Mouse (Mus musculus): Measurements from ENCODE around the gene Egfl7.

The Egfl7 gene

DNA sequence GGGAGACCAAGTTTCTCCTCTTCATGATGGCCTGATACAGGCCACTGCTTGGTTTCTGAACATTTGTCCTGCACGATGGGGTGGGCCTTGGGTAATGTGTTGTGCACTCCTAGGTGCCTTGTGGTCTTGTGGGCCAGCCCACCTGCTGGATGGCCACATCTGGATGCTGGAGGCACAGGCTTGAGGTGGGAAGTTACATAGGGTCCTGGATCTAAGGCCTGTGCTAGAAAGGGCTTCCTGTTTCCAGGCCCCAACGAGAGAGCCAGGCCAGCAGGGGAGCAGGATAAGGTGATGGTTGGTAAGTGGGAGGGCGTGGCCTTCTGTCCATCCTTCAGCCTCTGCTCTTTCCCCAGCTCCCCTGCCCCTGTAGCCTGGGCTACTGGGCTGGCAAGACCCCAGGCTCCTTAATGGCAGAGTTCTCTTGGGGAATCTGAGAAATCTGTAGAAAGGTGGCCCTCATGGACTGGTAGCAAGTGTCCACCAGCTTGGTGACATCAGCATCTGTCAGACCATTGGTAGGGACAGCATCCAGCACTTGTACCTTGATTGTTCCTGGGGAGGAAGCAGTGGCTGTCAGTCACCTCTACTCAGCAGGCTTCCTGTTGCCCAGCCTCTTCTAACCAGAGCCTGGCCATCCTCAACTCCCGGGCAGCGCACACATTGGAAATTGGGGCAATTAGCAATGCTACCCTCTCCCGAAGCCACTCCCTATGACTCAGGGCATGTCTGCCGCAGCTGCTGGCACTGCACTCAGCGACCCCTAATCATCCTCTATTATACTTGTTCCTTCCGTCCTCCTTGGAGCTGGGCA lies 13.6 kb downstream of the Egfl7 start:
- no peak for DNase-seq (ENCODE audit: low spot score in 2 of 2)

DNA sequence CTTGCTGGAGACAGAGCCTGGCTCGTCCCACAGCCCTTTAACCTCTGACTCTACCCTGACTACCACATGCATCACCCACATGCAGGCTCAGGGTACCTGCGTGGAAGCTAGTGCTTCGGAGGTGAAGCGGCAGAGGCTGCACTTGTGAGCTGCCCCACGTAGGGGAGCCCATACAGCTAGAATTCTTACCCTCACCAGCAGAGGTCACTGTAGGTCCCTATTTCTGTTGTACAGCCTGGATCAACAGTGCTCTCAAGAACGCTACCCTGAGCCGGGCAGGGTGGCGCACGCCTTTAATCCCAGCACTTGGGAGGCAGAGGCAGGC lies 14.2 kb downstream of the Egfl7 start:
- DNase-seq (ENCODE audit: low spot score in 2 of 2), result peak; percentile 67 to 83

DNA sequence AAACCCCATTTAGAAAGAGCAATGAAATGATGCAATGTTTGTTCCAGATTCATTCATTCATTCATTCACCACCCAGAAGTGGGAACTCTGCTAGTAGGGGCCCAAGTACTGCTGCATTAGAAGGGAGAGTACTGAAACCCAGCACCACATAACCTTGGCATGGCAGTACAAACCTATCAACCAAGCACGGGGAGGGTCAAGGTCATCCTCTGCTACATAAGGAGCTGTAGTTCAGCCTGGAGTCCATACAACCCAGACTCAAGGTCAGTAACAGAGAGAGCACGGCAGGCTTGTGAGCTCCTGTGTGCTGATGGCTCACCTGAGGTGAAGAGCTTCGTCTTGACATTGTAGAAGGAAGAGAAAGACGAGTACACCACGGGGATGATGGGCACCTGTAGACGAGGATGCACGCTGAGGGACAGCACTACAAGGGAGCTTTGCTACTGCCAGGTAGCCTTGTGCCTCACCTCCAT lies 14.7 kb downstream of the Egfl7 start:
- DNase-seq (ENCODE audit: low spot score in 2 of 2), result no peak

DNA sequence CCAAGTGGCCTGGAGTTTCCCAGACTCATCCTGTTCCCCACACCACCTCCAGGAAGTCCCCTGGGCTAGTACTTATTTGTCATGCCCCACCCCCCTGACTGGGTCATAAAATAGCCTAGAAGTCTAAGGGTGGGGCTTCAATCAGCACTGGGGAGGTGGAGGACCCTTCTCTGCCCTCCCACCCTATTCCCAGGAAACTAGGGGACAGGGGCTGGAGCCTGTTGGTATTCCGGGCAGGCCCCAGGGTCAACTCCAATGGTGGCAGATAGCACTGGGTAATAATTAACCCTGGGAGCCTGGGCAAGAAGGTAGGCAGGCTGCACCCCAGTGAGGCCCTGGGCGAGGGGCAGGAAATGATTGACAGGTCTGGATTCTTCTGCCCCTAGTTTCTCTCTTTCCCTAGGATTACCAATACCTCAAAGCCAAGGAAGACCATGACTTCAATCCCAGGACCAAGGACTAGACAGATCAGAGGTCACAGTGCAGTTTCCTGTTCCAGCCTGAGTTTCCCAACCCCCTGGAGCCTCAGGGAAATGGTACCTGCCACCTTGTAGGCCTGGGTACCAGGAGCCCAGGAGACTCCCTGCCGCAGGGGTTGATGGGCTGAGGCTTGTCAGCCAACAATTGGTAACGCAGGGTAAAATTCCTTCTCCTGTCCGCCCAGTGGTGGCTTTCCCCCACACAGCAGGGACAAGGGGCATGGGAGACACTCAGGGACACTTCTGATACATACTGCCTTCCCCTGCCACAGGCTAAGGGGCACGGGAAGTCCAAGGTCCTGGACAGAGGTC lies 15.3 kb downstream of the Egfl7 start:
- DNase-seq (ENCODE audit: low spot score in 2 of 2), result no peak

DNA sequence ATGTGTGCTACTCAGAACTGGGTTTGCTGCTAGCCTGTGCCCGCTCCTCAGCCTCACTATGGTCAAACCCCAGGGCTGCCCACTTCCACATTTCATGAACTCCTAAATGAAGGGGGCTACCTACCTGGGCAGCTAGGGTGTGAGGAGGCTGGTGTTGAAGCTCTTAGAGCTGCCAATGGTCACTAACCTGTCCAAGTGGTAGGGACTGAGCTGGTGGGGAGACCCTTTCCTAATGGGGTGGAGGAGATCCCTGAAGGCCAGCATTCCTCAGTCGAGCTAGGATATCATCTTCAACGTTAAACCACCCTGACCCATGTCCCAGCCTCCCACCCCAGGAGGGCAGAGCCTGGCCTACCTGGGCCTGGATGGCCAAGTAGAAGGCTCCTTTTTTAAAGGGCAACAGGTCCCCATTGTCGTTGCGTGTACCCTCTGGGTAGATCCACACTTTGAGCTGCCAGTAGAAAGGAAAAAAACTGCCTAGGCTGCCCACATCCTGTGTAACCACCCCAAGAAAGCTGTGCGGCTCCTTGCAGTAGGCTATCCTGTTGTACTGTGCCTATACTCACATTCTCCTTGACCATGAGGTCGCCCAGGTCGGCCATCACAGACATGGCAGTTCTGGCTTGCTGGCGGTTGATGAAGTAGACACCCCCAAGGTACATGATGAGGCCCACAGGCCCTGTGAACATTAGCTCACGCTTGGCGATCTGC lies 16.1 kb downstream of the Egfl7 start:
- no peak for DNase-seq (ENCODE audit: low spot score in 2 of 2)

DNA sequence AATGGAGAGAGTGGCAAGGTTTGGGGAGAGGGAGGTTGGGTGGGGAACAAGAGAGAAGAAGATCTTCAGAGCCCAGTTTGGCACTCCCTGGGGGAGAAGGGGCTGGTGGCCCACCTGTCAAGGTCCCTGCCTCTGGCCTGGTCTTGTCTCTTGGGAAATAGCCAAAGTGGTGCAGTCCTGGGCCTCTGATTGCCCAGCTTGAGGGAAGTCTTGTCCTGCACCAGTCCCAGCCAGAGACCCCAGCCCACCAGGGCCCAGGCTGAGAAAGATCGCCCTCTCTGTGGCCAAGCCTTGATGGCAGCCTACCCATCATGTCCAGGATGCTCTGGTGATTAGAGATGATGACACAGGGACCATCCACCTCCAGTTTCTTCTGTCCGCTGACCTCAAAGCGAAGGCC lies 17.1 kb downstream of the Egfl7 start:
- DNase-seq (ENCODE audit: low spot score in 2 of 2), result no peak

DNA sequence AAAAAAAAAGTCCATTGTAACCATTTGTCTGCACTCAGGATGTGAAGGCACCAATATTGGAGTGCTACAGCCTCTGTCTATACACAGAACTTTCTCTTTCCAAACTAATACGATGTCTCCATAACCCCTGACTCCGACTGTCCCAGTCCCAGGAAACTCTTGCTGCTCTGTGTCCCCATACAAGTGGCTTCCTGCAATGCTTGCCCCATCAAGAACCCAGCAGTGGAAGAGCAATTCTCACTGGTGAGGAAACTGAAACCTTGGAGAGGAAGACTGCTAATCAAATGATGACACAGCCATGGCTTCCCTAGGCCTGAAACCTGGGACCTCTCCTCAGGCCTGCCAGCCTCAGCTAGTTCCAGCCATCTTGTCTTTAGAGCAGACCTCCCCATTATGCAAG lies 18.0 kb downstream of the Egfl7 start:
- no peak for DNase-seq (ENCODE audit: low spot score in 2 of 2)

DNA sequence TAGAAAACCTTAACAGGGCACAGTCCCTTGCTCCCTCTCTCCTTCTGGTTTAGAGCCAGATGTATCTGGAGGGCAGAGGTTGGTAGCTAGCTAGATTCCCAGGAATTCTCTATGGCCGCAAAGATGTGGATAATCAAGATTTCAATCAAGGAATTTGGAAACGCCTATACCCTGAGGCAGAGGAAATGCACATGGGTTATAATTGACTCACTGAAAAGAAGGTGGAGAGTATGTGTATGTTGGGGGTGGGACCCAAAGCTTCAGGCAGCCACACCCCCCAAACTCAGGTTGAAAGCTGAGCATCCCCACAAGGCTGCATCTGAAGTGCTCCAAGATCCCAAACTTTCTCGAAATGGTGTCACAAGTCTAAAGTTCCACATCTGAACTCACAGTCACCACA lies 18.6 kb downstream of the Egfl7 start:
- no peak for DNase-seq (ENCODE audit: low spot score in 2 of 2)

DNA sequence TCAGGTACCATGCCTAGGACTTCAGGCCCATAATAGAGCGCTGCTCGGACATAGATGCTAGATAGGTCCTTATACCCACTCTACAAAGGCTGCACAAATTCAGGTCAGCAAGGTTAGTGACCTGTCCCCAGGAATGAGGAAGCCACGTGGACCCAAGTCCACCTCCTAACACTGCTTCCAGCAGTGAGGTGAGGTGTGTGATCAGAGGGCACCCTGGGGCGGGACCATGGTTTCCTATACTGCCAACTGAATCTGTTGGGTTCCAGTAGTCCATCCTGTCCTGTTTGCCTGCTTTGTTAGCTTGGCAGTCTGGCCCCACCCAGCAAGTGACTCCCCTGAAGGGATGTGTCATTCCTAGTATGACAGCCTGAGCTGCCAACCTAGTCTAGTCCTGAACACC lies 20.2 kb downstream of the Egfl7 start:
- no peak for DNase-seq (ENCODE audit: low spot score in 2 of 2)

DNA sequence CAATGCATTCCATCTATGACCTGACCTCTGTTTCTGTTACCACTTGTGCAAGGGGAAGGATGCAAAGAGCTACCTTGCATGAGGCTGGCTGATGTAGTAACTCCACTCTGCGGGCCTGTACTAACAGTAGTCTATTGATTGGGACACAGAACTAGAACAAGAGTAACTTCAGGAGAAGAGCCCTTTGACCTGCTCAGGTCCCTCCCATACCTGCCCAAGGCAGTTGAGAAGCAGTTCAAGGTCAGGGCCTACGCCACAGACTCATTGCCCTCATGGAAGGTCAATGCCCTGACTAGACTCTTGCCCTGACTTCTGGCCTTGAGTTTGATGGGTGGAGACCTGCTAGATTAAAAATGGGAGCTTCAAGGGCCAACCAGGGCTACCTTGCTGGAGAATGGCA lies 20.9 kb downstream of the Egfl7 start:
- DNase-seq (ENCODE audit: low spot score in 2 of 2), result no peak

DNA sequence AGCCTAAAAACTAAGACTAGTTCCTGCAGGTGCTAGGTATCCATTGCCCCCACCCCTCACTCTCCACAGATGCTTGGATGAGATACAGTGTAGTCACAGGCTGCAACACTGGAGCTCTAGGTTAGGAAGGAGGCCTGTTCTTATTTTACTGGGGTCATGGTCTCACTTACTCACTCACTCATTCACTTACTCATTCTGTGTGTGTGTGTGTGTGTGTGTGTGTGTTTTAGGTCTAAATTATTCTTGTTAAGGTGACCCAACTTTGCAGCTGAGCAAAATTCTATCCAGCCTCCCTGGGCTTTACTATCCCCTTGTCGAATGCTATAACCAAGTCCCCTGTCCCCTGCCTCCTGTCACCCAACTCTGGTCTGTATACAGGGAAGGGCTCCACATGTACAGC lies 21.8 kb downstream of the Egfl7 start:
- no peak for DNase-seq (ENCODE audit: low spot score in 2 of 2)

DNA sequence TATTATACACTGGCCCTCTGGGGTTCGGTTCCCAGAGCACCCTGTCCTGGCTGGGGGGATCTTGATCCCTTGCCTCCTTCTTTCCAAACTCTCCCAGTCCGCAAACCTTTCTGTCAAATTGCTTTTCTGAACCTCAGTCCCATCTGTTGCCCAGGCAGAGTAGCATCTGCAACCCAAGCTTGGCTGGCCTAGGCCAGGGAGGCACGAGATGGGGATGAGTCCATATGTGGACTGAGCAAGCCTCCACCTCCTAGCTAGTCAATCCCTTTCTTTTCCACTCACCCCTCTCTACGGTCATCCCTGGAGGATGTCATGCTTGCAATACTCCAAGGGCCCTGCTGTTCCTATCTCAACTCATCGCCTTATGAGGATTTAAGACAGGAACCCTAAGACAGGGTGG lies 22.8 kb downstream of the Egfl7 start:
- no peak for DNase-seq (ENCODE audit: low spot score in 2 of 2)

DNA sequence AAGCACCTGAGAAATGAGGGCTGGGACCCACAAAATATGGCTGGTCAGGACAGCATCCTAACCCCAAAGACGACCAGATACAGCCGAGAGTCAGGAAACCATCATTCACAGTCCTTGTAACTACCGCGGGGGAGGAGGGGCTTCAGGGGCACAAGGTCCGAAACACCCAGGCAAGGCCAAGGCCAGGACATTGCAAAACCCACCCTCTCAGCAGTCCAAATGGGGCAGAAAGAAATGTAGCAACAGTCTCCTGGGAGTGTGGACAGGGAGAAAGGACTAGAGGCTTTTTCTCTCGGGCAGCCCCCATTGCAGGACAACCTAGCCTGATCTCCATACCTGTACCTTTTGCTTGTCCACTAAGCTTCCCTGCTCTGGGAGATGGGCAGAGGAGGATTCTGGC lies 23.3 kb downstream of the Egfl7 start:
- no peak for DNase-seq (ENCODE audit: low spot score in 2 of 2)

DNA sequence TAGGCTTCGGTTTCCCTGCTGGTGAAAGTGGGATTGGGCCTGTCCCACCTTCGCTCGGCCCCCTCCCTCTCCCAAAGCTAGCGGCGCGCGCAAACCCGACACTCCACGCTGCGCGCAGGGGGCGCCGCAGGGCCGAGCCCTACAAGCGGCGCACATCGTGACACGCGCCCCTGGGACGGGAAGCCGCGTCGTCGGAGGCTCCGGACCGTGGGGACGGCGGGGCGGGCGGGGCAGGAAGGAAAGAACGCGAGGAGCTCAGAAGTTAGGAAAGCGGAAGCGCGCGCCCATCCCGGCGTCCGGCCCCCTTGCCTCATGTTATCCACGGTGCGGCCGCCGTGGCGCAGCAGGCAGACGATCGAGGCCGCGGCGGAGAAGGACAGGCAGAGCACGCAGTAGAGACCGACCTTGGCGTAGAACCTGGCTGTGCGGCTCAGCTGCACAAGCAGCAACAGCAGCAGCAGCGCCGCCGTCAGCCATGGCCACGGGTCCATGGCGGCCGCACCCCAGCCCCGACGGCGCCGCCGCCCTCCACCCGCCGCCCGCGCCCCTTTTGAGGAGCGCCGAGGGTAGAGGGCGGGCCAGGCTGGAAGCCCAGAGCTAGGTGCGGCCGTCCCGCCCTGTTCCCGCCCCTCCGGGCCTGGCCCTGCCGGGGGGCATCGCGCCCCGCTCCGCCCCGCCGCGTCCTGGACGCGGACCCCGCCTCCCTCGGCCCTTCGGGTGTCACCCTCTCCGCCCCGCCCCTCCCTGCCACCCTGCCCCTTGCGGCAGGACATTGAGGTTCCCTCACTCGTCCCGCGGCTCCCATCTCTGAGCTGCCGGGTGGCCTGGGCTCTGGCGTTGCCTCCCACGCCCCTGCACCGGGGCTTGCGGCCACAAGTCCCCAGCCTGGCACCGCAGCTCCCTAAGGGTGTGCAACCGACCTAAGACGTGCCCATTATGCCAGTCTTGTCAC lies 24.2 kb downstream of the Egfl7 start, which contains the start of gene Agpat2:
Gene Agpat2, minus strand, starts transcription at position 698 of the 952 bp plus-strand sequence.
- DNase-seq (ENCODE audit: low spot score in 2 of 2), result peak; percentile 76 to 85

DNA sequence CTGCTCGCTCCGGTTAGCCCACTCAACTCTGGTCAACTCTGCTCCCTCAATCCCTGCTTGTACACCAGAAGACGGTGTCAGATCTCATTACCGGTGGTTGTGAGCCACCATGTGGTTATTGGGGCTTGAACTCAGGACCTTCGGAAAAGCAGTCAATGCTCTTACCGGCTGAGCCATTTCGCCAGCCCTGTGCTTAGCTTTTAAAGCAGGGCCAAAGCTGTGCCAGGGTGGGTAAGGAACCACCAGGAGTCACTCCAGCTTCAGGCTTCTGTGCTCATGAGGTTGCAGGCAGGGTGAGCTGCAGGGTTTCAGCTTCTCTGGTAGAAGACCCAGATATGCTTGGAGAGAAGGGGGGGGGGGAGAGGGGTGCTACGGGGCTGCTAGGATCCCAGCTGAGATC lies 25.5 kb downstream of the Egfl7 start:
- DNase-seq (ENCODE audit: low spot score in 2 of 2), result no peak

DNA sequence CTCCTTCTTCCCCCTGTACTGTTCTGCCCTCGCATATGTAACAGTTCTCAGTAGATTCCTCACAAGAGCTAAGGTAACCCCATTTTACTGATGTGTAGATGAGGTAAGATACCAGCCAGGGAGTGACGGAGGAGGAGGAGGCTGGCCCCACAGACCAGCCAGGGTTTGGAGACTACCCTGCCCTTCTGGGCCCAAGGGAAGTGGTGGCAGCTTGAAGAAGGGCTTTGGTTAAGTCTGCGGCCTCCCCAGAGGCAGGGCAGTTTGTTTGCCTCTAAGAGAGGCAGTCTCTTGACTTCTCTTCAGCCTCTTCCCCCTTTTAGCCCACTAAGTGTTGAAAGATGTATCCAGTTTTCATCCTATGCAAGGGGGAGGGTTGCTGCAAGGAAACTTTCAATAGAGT lies 26.8 kb downstream of the Egfl7 start:
- DNase-seq (ENCODE audit: low spot score in 2 of 2), result peak in 1 of 2 experiments; percentile 66

DNA sequence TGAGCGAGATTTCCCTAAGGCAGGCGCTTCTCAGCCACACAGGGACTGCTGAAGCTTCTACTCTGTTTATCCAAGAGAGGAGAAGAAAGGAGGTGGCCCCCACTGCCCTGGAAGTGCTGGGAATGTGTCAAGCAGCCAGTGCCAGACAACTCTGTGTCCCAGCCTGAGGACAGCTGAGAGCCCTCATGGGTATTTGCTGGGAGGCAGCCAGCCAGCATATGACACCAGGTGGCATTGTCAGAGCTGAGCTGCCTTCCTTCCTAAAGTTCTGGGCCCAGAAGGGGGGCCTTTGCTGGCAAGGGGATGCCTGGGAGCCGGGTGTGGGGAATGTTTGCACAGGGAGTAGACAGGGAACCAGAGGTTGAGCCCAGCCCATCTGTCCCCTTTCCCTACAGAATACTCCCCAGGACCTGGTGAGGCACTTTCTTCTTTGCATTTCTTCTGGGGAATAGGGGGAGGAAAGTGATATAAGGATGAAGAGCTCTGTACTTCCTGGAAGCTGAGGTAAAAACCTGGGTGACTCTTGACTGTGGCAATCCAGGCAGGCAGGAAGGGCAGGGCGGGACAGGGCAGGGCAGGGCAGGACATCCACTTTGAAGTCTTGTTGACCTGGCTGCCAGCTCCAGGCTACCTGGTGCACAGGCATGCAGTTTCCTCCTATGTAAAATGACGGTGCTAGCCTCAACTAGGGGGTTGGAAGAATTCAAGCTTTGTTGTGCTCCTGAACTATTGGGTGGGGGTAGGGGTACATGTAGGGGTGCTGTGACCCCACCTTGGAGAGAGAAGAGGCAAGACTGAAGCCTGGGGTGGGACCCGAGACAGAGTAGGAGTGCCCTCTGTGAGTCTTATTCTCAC lies 27.5 kb downstream of the Egfl7 start:
- no peak for DNase-seq (ENCODE audit: low spot score in 2 of 2)

DNA sequence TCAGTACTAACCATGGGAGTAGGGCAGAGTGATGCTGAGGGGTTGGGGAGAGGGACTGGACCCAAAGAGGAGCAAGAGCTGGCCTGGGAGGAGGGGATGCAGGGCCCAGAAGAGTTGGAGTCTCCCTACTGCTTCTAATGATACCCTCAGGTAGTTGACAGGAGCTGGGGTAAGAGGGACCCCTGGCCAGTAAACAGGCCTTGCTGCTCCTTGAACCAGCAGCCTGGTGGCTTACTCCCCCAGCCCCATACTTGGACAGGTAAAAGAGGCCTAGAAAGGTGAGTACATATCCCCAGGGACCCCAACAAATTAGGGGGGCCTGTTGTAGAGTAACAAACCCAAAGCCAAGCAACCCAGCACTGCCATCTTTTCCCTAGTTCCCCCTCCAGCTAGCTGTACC lies 29.0 kb downstream of the Egfl7 start:
- DNase-seq (ENCODE audit: low spot score in 2 of 2), result no peak

DNA sequence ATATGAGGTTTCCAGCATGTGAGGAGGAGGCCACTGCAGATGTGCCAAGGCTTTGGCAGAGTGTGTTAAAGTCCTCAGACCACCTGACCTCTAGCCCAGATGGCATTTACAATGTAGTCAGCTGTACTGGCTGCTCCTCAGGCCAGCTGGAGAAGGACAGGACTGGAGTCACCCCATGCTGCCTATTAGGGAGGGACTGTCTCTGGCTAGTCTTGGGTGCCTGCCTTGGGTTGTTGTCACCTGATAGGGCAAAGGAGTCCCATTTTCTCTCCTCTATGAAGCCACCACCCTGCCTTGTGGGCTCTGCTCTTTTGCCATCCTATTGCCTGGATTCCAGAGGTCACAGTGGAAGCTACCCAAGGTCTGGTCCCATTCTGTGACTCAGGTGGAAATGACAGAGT lies 29.4 kb downstream of the Egfl7 start:
- DNase-seq (ENCODE audit: low spot score in 2 of 2), result no peak

DNA sequence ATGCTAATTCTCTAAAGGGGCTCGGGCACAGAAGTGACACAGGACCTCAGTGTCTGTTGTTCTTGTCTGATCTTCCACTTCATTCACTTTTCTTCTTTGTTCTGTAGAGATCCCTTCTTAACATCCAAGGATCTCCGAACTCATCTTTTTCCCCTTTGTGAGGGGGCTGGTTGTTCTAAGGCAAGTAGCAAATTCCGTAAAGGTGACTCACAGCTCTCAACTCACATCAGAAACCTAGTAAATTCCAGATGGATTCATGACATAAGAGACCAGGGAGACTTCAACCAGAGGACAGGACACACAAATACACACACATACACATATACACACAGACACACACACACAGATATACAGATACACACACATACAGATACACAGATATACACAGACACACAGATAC lies 30.7 kb downstream of the Egfl7 start:
- DNase-seq (ENCODE audit: low spot score in 2 of 2), result no peak
